Mouse (Mus musculus) myocyte (in vitro differentiated cells): Measurements from ENCODE around the gene Rabl3. TPM values are rescaled to one million over a fixed set of nuclear protein-coding genes. Genes with fewer than 3 reads are reported as not detected.

Experiments
- H3K27me3 ChIP-seq: one replicate; pipeline ENCODE4 v1.6.1; 2011; ENCODE audit not compliant: control insufficient read depth, insufficient read depth, insufficient read length
- H3K36me3 ChIP-seq: one replicate; pipeline ENCODE4 v1.6.1; 2011; ENCODE audit not compliant: control insufficient read depth, insufficient read depth
- H3K4me2 ChIP-seq: one replicate; pipeline ENCODE4 v1.6.1; 2011; ENCODE audit warnings: low read depth, control low read depth
- H3K4me3 ChIP-seq: one replicate; pipeline ENCODE4 v1.5.1; 2011; ENCODE audit warnings: mild to moderate bottlenecking, control low read depth, moderate library complexity
- H3K79me2 ChIP-seq: one replicate; pipeline ENCODE4 v1.6.1; 2011; ENCODE audit not compliant: control insufficient read depth, insufficient read depth
- H3ac ChIP-seq: one replicate; pipeline ENCODE4 v1.6.1; 2011; ENCODE audit not compliant: control insufficient read depth, insufficient read length
- CEBPB ChIP-seq: IDR thresholded peaks from 2 replicates; pipeline ENCODE4 v1.6.1; 2011; ENCODE audit warnings: mild to moderate bottlenecking, moderate library complexity; ENCODE audit not compliant: poor library complexity, insufficient read depth, severe bottlenecking
- E2F4 ChIP-seq: IDR thresholded peaks from one replicate; pipeline ENCODE4 v1.6.1; 2011; ENCODE audit warnings: mild to moderate bottlenecking, control low read depth, moderate library complexity; ENCODE audit not compliant: insufficient read depth
- MAX ChIP-seq: IDR thresholded peaks from one replicate; pipeline ENCODE4 v1.6.1; 2011; ENCODE audit warnings: low read depth, mild to moderate bottlenecking, control low read depth
- MYOD1 ChIP-seq, 3 experiments: IDR thresholded peaks; one replicate each; pipeline ENCODE4 v1.6.1; 2011; ENCODE audit warnings: control low read depth in 2 of 3, low read depth in 2 of 3, mild to moderate bottlenecking in 2 of 3, moderate library complexity in 1 of 3; ENCODE audit not compliant: insufficient read length in 2 of 3, control insufficient read depth in 1 of 3
- MYOG ChIP-seq, 3 experiments: IDR thresholded peaks; one replicate each; pipeline ENCODE4 v1.6.1; 2011; ENCODE audit warnings: control low read depth in 2 of 3, low read depth in 2 of 3, mild to moderate bottlenecking in 2 of 3; ENCODE audit not compliant: insufficient read length in 2 of 3, control insufficient read depth in 1 of 3, insufficient read depth in 1 of 3
- POLR2A ChIP-seq: IDR thresholded peaks from one replicate; pipeline ENCODE4 v1.6.1; 2011; ENCODE audit warnings: low read depth, mild to moderate bottlenecking, control low read depth, moderate library complexity; ENCODE audit not compliant: insufficient read length
- POLR2AphosphoS2 ChIP-seq: IDR thresholded peaks from one replicate; pipeline ENCODE4 v1.6.1; 2011; ENCODE audit warnings: low read depth, control low read depth; ENCODE audit not compliant: insufficient read length
- REST ChIP-seq: IDR thresholded peaks from one replicate; pipeline ENCODE4 v1.6.1; 2011; ENCODE audit warnings: mild to moderate bottlenecking, control low read depth, moderate library complexity; ENCODE audit not compliant: insufficient read depth, insufficient read length
- SRF ChIP-seq: IDR thresholded peaks from one replicate; pipeline ENCODE4 v1.6.1; 2011; ENCODE audit warnings: low read depth; ENCODE audit not compliant: control insufficient read depth, insufficient read length
- TCF12 ChIP-seq: IDR thresholded peaks from one replicate; pipeline ENCODE4 v1.6.1; 2011; ENCODE audit warnings: mild to moderate bottlenecking, control low read depth; ENCODE audit not compliant: poor library complexity, insufficient read depth, severe bottlenecking
- TCF3 ChIP-seq: IDR thresholded peaks from one replicate; pipeline ENCODE4 v1.6.1; 2011; ENCODE audit warnings: low read depth, control low read depth; ENCODE audit not compliant: insufficient read length
- USF1 ChIP-seq: IDR thresholded peaks from one replicate; pipeline ENCODE4 v1.6.1; 2011; ENCODE audit warnings: low read depth, mild to moderate bottlenecking, control low read depth, moderate library complexity
- polyA plus RNA-seq: library from polyadenylated mRNA; unstranded; fragments of >200 nt; fragmentation: generic; extraction: Trizol; gene quantifications from one replicate; pipeline ENCODE4 v1.2.1, GENCODE M21; 2012; ENCODE audit warnings: missing spikeins

The Rabl3 gene
- polyA plus RNA-seq, 1 experiment: 6.0 TPM

- no peaks in the 10 kb centered on the region for H3K79me2 ChIP-seq
- peaks cover 19% of the 10 kb centered on the region for H3K36me3 ChIP-seq
- H3K27me3 ChIP-seq: no peaks in the 10 kb centered on the region
- no peak overlapping the region for H3ac ChIP-seq
- H3K4me2 ChIP-seq: no peak overlapping the region
- TF ChIP-seq CEBPB (no peak), MYOG (IDR thresholded peaks at IDR 0.05; ENCODE audit: control insufficient read depth in 1 of 3, insufficient read depth in 1 of 3, insufficient read length in 2 of 3, low read depth in 2 of 3) (no peak), POLR2A (no peak), USF1 (no peak), SRF (no peak), TCF12 (no peak), MAX (no peak), E2F4 (no peak), REST (no peak), TCF3 (no peak), POLR2AphosphoS2 (no peak), MYOD1 (IDR thresholded peaks at IDR 0.05; ENCODE audit: control insufficient read depth in 1 of 3, insufficient read length in 2 of 3, low read depth in 2 of 3) (no peak)
- no peak overlapping the region for H3K4me3 ChIP-seq
Observed at GRCm38 (mm10) chr16:37517596-37518211, 22.0 kb upstream of the Rabl3 start.

- TF ChIP-seq REST (no peak), TCF12 (no peak), MAX (no peak), TCF3 (no peak), POLR2A (no peak), E2F4 (no peak)
- no peaks in the 10 kb centered on the region for H3K27me3 ChIP-seq
- H3ac ChIP-seq: no peak overlapping the region
- no peaks in the 10 kb centered on the region for H3K79me2 ChIP-seq
- no peak overlapping the region for H3K4me2 ChIP-seq
- no peak overlapping the region for H3K4me3 ChIP-seq
- H3K36me3 ChIP-seq: peaks cover 22% of the 10 kb centered on the region
Observed at GRCm38 (mm10) chr16:37518662-37519061, 21.0 kb upstream of the Rabl3 start.

- TF ChIP-seq MYOD1 (IDR thresholded peaks at IDR 0.05; ENCODE audit: control insufficient read depth in 1 of 3, insufficient read length in 2 of 3, low read depth in 2 of 3) (no peak), USF1 (no peak), MYOG (IDR thresholded peaks at IDR 0.05; ENCODE audit: control insufficient read depth in 1 of 3, insufficient read depth in 1 of 3, insufficient read length in 2 of 3, low read depth in 2 of 3) (no peak), CEBPB (no peak), POLR2A (no peak), MAX (no peak), REST (no peak)
- peaks cover 28% of the 10 kb centered on the region for H3K36me3 ChIP-seq
- no peaks in the 10 kb centered on the region for H3K79me2 ChIP-seq
- H3K4me2 ChIP-seq: no peak overlapping the region
- no peaks in the 10 kb centered on the region for H3K27me3 ChIP-seq
- no peak overlapping the region for H3K4me3 ChIP-seq
- H3ac ChIP-seq: no peak overlapping the region
Observed at GRCm38 (mm10) chr16:37519721-37520120, 20.0 kb upstream of the Rabl3 start.

GRCm38 (mm10) chr16:37520190-37521040 lies 19.3 kb upstream of the Rabl3 start:
- Histone ChIP-seq H3K4me3 (no peak overlapping the region), H3ac (no peak overlapping the region), H3K4me2 (no peak overlapping the region), H3K36me3 (peaks cover 32% of the 10 kb centered on the region), H3K27me3 (no peaks in the 10 kb centered on the region), H3K79me2 (no peaks in the 10 kb centered on the region)
- TF ChIP-seq SRF (no peak), POLR2A (no peak), POLR2AphosphoS2 (no peak)

- TF ChIP-seq TCF3: no peak
- H3K4me3 ChIP-seq: no peak overlapping the region
- peaks cover 34% of the 10 kb centered on the region for H3K36me3 ChIP-seq
- no peaks in the 10 kb centered on the region for H3K27me3 ChIP-seq
- H3ac ChIP-seq: no peak overlapping the region
- no peaks in the 10 kb centered on the region for H3K79me2 ChIP-seq
- no peak overlapping the region for H3K4me2 ChIP-seq
Observed at GRCm38 (mm10) chr16:37522100-37522697, 17.5 kb upstream of the Rabl3 start.
